21 mouse cellular contexts compared by ENCODE assay signal in the genomic region with DNA sequence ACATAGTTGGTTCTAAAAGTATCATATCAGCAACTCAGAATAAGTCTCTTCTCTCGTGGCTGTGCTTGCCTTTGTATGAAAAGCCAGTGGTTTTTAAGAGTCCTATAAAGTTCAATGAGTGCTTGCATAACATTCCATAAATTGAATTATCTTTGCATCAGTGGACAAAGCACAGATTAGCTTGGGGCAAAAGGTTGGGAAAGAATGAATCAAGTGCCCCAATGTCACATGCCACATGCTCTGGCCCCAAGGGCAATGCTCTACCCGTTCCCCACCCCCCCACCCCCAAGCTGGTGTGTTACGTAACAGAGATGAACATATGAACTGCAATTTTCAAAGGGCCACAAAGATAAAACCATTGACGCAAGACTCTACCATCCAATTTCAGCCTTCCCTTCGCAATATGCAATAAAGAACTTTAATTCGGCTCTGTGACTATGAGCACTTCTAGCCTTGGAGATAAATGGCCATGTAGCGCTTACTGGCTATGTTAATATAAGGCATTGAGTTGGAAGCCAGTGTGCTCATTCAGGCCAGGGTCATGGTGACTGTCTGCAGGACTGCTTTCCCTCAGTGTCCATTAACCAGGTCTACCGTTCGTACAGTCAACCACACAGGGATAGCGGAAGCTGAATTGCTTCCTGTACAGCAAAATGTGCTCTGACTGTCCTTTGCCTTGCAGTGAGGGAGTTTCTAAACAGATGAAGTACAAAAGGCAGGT.
DNase-seq lines count a peak whose midpoint lies in the region; ATAC-seq and TF ChIP-seq lines count a peak whose summit lies in the region.
"Had no signal": no experiment of that assay in that cellular context is flagged by ENCODE, and none has a peak within 500 bp of the region (broad histone marks: within the 10 kb centered on the region; RNA-seq: fewer than 3 reads in every experiment).

No protein-coding gene starts in this region.

- no peak overlapping the region for H3K4me2 ChIP-seq in intestine, postnatal 0 days (replicated peaks; ENCODE audit: low read depth)
- H3K4me2 ChIP-seq: limb, embryonic 13.5 days; liver, embryonic 12.5 days had no signal

- no peak overlapping the region for H3K27ac ChIP-seq in kidney, adult 2 months (ENCODE audit: insufficient read depth, low read depth, low read length)
- no peak overlapping the region for H3K27ac ChIP-seq in intestine, postnatal 0 days (ENCODE audit: low read depth, low read length)
- H3K27ac ChIP-seq: embryonic facial prominence, embryonic 10.5 days; forebrain, embryonic 10.5 days; hindbrain, embryonic 13.5 days; limb, embryonic 13.5 days; liver, embryonic 12.5 days; neural tube, embryonic 13.5 days had no signal

- DNase-seq in adrenal gland, adult (ENCODE audit: inconsistent age in 2 of 2, low spot score in 1 of 2): peak; percentile 39 to 81
- no peak for DNase-seq in adrenal gland, adult 18-20 months (ENCODE audit: low spot score in 2 of 2)
- peak; percentile 26 for DNase-seq in kidney, adult 2 months
- no peak for DNase-seq in kidney, postnatal 14 days
- peak; percentile 40 for DNase-seq in Muller cell, postnatal 12 days (ENCODE audit: inconsistent ontology term)
- no peak for DNase-seq in right cerebral cortex, postnatal 36 days (ENCODE audit: low spot score in 2 of 2)
- DNase-seq: cerebellum, adult 9-10 months; gastrocnemius, postnatal 36 days; heart, postnatal 36 days; kidney, postnatal 36 days; right cerebral cortex, postnatal 25 days had no signal

- peak; percentile 73 for ATAC-seq in intestine, postnatal 0 days
- ATAC-seq in CD4-positive, CD25-positive, alpha-beta regulatory T cell, adult 4 months: no peak
- ATAC-seq: inflammation-experienced regulatory T-cells, adult 6 months; liver, embryonic 12.5 days had no signal

- H3K9ac ChIP-seq in intestine, postnatal 0 days (ENCODE audit: low read depth, low read length): no peak overlapping the region
- H3K9ac ChIP-seq: hindbrain, embryonic 13.5 days; limb, embryonic 13.5 days; liver, embryonic 12.5 days; neural tube, embryonic 13.5 days had no signal

- H3K36me3 ChIP-seq in kidney, adult 2 months (ENCODE audit: control insufficient read depth, insufficient read depth, low read length): no peaks in the 10 kb centered on the region
- no peaks in the 10 kb centered on the region for H3K36me3 ChIP-seq in intestine, postnatal 0 days (ENCODE audit: control insufficient read depth, insufficient read depth)
- H3K36me3 ChIP-seq: embryonic facial prominence, embryonic 10.5 days; forebrain, embryonic 10.5 days; hindbrain, embryonic 13.5 days; limb, embryonic 13.5 days; liver, embryonic 12.5 days; neural tube, embryonic 13.5 days had no signal

- no peak for TF ChIP-seq POLR2A in kidney, adult 2 months (IDR thresholded peaks at IDR 0.05; ENCODE audit: low read depth, low read length)

- no peaks in the 10 kb centered on the region for H3K9me3 ChIP-seq in intestine, postnatal 0 days (ENCODE audit: control insufficient read depth)
- H3K9me3 ChIP-seq: embryonic facial prominence, embryonic 10.5 days; forebrain, embryonic 10.5 days; hindbrain, embryonic 13.5 days; limb, embryonic 13.5 days; liver, embryonic 12.5 days; neural tube, embryonic 13.5 days had no signal

- TF ChIP-seq CTCF in kidney, adult 2 months (conservative IDR thresholded peaks at IDR 0.05; ENCODE audit: insufficient read depth, insufficient read length, low read depth, low read length): no peak
- TF ChIP-seq CTCF in intestine, postnatal 0 days (IDR thresholded peaks at IDR 0.05; ENCODE audit: low read depth): no peak

- 68% methylated on average over 10 of the region's 10 CpGs for WGBS in kidney, adult 2 months
- 70% methylated on average over 10 of the region's 10 CpGs for WGBS in intestine, postnatal 0 days

- no peaks in the 10 kb centered on the region for H3K27me3 ChIP-seq in kidney, adult 2 months (replicated peaks; ENCODE audit: control insufficient read depth, insufficient read depth, low read length)
- no peaks in the 10 kb centered on the region for H3K27me3 ChIP-seq in intestine, postnatal 0 days (replicated peaks; ENCODE audit: control insufficient read depth, insufficient read depth, low read length)
- H3K27me3 ChIP-seq: hindbrain, embryonic 13.5 days; liver, embryonic 12.5 days; megakaryocyte, embryonic 14.5 days; neural tube, embryonic 13.5 days had no signal

- H3K4me1 ChIP-seq in kidney, adult 2 months (ENCODE audit: control insufficient read depth, insufficient read depth, low read length): no peaks in the 10 kb centered on the region; the same call in 1 of the 2 replicates
- no peaks in the 10 kb centered on the region for H3K4me1 ChIP-seq in intestine, postnatal 0 days (replicated peaks; ENCODE audit: control insufficient read depth, insufficient read depth, low read length)
- H3K4me1 ChIP-seq: embryonic facial prominence, embryonic 10.5 days; limb, embryonic 13.5 days; liver, embryonic 12.5 days; megakaryocyte, embryonic 14.5 days had no signal

- H3K4me3 ChIP-seq in kidney, adult 2 months (ENCODE audit: insufficient read depth, low read depth, low read length): no peak overlapping the region
- H3K4me3 ChIP-seq in intestine, postnatal 0 days (ENCODE audit: low read depth, low read length): no peak overlapping the region
- H3K4me3 ChIP-seq: embryonic facial prominence, embryonic 10.5 days; forebrain, embryonic 10.5 days; hindbrain, embryonic 13.5 days; limb, embryonic 13.5 days; liver, embryonic 12.5 days had no signal

Comparison
In these comparisons a context has a peak if more than half of its experiments do, and no peak if none do; other contexts are left out.
1. DNase-seq: peak in adrenal gland, adult (2 of 2), kidney, adult 2 months (single experiment) and Muller cell, postnatal 12 days (single experiment); none in adrenal gland, adult 18-20 months (0 of 2), kidney, postnatal 14 days (single experiment) and right cerebral cortex, postnatal 36 days (0 of 2).